Mouse (Mus musculus): ENCODE data around the gene Dusp11.
"Not testable (repeated sequence)": the region's sequence is repeated elsewhere in the genome, so short reads cannot be mapped to it uniquely, and the experiment has no call there.

Dusp11 gene

DNA sequence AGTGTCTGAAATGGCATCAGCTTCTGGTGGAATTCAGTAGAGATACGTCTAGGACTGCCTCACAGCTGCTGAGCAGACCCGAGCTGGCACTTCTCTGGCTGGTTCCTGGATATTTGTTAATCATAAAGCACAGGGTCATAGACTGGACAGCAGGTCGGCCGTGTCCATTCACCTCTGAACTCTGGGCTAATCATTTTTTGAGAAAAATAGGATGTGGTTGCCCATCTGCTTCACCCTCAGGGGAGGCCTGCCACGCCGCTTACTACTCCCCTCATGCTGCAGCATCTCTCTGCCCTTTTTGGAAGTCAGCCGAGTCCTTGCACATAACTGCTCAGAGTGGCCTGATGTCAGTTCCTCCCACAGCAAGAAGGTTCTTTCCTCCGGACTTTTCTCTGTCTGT is 27.4 kb downstream of the Dusp11 start:
- no peak for DNase-seq

DNA sequence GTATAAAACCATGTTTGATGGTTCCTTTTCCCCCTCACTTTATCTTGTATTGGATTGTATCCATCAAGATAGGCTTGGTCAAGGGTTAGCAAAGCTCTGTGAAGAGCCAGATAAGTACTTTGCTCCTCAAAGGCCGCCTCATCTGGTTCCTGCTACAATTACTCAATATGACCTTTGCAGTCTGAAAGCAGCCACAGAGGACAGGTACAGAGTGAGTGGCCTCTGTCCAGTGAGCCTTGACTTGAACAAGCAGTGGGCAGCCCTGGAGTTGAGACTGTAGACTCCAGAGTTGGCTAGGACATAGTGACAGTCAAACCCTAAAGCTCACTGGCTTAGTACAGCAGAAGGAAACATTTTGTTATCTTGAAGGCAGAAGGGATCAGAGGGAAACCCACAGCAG is 32.2 kb downstream of the Dusp11 start:
- DNase-seq = no peak

DNA sequence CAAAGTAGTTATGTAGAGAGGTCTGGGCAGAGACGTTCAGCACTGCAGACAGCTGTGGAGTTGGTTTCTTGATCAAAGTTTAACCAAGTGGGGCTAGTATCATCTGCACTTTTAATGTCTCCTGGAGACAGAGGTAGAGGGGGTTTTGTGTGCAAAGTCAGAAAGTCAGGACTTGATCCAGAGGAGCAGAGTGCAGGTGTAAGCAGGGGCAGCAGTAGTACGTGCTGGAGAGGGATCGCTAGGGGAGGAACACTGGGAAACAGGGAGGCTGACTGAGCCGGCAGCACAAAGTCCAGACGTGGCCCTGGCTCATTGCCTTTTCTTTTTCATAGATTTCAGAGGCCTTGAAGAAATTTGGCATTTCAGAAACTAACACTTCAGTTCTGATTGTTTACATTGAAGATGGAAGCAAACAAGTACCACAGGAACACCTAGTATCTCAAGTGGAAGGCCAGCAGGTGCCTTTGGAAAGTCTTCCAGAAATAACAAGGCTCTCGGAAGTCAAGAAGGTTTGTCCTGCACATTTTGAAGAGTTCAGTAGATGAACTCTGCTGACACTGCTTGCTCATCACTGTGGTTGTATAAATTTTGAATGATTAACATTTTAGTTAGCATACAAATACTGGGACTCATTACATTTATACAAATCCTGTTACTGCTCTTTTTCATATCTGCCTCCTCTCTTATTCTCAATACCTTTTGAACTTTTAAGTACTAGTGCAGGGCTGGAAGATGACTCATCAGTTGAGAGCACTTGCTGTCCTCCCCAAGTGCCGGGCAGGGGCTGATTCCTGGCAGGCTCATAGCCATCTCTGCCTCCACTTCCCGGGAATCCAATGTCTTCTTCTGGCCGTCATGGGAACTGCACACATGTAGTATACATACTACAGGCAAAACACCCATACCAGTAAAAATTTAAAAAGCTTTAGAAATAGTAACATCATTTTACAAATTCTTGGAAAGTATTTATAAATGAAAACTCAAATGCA is 33.7 kb downstream of the Dusp11 start:
- no peak for DNase-seq

DNA sequence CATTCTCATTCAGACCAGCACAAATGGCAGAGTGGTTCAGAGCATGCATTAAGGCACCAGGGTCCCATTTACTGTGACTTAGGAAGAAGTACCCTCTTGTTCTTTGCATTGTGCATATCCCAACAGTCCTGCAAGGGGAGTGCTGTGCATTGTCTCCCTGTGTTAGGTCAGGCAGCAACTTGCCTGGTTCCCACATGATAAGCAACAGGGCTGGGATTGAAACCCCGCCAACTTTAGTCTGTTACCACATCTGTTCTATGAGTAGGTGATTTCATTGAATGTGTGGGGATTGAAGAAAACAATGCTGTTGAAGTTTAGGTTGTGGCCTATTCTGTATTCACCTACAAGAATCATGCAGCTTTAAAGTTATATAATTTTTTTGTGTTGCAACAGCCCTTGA is 34.8 kb downstream of the Dusp11 start:
- no peak for DNase-seq

- no peak for DNase-seq
Measured at GRCm38 (mm10) chr6:85923643-85924042, 37.8 kb downstream of the Dusp11 start.

DNA sequence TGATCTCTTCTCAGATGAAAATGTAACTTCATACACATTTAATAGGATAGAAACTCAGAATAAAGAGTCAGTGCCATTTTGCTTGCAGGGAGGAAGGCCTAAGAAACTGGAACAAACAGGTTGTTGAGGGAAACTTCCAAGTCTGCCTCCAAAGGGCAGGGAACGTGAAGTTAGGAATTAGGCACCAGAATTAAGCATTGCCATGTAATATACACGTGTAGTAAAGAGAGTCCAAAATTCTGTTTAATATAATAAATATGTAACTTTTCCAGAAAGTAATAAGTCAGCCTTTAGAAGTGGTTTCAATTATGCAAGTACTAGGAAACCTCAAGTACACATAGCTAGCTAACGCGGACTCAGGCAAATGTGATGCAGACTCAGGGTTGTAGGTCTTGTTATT is 42.1 kb downstream of the Dusp11 start:
- DNase-seq = no peak

DNA sequence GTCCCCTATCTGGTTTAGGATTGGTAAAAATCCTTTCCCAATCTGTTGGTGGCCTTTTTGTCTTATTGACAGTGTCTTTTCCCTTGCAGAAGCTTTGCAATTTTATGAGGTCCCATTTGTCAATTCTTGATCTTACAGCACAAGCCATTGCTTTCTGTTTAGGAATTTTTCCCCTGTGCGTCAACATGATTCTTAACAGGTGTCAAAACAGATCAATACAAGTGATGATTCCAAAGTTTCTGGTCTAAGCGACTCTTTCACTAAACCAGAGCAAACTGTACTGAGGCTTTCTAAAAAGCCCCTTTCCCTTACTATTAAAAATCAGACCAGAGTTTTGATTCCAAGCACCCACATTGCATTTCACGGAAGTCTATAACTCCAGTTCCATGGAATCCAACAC is 43.1 kb downstream of the Dusp11 start:
- not testable (repeated sequence) for DNase-seq

- DNase-seq = no peak
Measured at GRCm38 (mm10) chr6:85916596-85916995, 44.9 kb downstream of the Dusp11 start.

GRCm38 (mm10) chr6:85915539-85916513 is 45.6 kb downstream of the Dusp11 start, which contains the start of gene Nat8f1:
Gene Nat8f1, minus strand, starts transcription at chr6:85915687.
- peak; percentile 93 for DNase-seq

- peak; percentile 30 for DNase-seq
Measured at GRCm38 (mm10) chr6:85915141-85915538, 46.3 kb downstream of the Dusp11 start.

DNA sequence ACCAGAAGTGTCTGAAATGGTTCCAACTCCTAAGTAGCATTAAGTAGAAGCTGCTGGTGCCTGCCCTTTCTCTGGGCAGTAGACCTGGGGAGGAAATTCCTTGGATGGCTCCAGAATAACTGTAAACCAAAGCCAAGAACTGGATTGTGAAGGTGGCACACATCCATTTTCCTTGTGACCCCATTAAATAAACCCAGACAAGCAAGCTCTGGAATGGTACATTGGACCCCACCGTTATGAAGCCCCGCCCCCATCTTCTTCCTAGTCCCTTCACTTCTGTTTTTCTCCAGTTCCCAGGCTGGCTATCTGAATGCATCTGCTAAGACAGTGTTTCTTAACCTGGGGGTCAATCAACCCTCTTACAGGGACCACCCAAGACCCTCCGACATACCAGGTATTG is 49.9 kb downstream of the Dusp11 start, which contains the start of gene Tprkb:
Gene Tprkb, plus strand, starts transcription at position 279 of the 400 bp plus-strand sequence.
- no peak for DNase-seq

DNA sequence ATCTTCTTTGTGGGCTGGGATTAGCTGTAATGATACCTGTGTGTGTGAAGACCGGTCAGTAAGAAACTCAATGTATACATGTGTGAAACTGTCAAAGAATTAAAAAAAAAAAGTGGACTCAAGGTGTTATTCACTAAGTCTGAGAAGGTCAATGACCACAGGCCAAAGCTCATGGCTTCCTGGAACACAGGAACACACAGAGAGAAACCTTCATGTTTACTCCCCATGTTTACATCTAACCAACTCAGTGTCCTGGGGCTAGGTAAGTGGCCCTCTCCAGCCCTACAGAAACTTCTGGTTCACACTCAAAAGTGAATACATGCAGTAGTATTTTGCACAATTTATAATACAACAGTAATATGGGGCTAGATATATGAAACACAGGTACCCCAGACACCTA is 51.8 kb downstream of the Dusp11 start:
- no peak for DNase-seq

- no peak for DNase-seq
Measured at GRCm38 (mm10) chr6:85908341-85908740, 53.1 kb downstream of the Dusp11 start.

DNA sequence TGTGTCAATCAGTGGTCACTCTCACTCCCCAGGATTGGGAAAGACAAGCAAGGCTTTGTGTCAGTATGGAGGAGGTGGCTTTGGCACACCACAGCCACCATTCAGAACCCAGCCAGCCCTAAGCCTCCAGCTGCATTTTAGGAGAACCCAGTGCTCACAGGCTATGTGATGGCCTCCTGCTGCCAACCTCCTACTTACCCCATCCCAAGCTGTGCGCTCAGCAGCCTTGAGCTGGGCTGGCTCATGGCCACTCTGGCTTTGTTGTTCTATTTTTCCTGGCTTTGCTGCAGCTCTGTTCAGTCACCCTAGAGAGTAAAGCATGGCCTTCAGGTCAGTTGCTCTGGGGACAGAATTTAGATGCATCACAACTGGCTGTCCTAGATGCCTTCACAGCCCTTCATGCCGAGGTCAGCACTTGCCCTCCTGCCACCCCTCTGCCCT is 54.5 kb downstream of the Dusp11 start:
- DNase-seq = not testable (repeated sequence)

GRCm38 (mm10) chr6:85904642-85905061 is 56.8 kb downstream of the Dusp11 start, which contains the start of gene Nat8f4:
Gene Nat8f4, minus strand, starts transcription at chr6:85904884.
- DNase-seq = peak; percentile 37

DNA sequence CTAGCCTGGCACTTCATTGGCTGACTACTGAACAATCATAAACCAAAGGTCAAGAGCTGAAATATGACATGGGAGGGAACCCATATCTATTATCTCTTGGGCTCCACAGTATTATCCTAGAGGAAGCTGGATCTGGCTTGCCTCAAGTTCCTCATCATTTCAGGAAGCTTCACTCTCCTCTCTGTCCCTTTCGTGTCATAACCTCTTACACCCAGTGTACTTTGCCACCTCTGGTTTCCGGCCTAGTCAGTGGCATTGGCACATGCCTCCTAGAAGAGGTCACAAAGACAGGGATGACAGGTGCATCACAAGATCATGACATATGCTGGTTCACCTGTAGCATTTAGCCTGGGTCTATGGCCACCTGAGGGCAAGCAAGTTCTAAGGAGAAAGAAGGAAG is 59.2 kb downstream of the Dusp11 start:
- no peak for DNase-seq

GRCm38 (mm10) chr6:85898596-85899475 is 62.6 kb downstream of the Dusp11 start:
- DNase-seq = not testable (repeated sequence)

DNA sequence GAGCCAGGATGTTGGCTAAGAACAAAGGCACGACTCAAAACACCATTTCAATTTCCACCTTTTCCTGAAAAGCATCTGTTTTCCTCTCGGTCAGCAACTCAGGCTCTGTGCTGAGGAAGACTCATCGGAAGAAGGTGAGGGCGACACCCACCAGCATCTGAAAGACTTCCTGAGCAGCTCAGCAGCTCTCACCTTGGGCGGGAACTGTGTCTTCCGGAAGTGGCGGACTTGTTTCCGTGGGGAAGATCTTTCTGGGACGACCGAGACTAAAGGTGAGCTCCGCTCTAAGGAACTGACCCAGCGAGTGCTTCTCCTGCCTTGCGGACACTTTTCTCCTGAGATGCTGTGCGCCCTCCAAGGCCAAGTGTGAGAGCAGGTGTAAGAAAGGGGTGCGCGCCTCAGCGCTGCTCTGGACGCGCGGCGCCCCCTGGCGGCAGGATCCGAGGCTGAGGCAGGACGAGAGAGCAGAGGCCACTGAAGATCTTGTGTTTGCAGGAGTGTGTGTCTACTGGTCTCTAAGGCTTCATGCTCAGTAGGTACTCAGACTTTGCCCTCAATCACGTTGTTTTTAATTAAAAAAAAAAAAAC is 66.3 kb downstream of the Dusp11 start:
- not testable (repeated sequence) for DNase-seq

Data from embryo, embryonic 11 days (tissue).